Mouse (Mus musculus): ENCODE measurements at regions not wholly inside any gene's neighbourhood (a gene's known extent, or its start where the extent isn't known, plus 50 kb on each side); places are given as distances from the start of the nearest gene placed in this dataset.

DNA sequence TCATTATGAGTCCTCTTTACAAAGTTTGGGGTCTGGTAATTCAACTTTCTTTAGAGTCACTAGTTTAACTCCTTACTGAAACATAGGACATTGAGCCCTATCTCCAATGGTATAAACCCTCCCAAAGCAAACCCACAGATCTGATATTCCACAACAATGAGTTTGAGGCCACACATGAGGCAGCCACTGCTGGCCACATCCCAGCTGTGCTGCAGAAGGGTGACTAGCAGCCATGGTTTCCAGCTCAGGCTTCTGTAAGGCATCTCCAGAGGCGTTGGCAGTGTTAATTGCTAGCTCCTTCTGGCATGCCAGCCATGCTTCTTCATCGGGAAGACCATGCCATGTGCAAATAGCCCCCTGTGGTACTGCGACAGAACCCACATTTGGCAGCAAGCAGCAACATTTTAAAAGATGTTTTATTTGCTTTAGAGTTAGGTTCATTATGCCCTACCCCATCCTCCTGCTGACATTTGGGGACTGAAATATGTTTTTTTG lies 527.1 kb upstream of the Mpdz start:
- TF ChIP-seq GATA1 (IDR thresholded peaks at IDR 0.05; ENCODE audit: borderline replicate concordance, low read length) (no peak), FLI1 (IDR thresholded peaks at IDR 0.05; ENCODE audit: low read length) (no peak)
